Mouse (Mus musculus) lung, embryonic 15.5 days (tissue): Measurements from ENCODE around the gene Kcnip1. TPM values are rescaled to one million over a fixed set of nuclear protein-coding genes. Genes with fewer than 3 reads are reported as not detected.

Source experiments
- ATAC-seq: fragments of 200-750 bp; cut with Nextera tagmentation; 2 replicates; pipeline ENCODE4 v1.8.0; 2017; ENCODE audit warnings: moderate number of reproducible peaks, borderline replicate concordance; ENCODE audit not compliant: low FRiP score, low TSS enrichment; ENCODE audit errors: extremely low read depth
- H3K27ac ChIP-seq: fragments of 300-500 bp; sonication (generic); 2 replicates; pipeline ENCODE4 v1.5.1; 2015; ENCODE audit warnings: moderate library complexity, mild to moderate bottlenecking, inconsistent platforms
- H3K27me3 ChIP-seq: fragments of 300-500 bp; sonication (generic); 2 replicates; pipeline ENCODE4 v1.6.1; 2015; ENCODE audit warnings: inconsistent platforms
- H3K36me3 ChIP-seq: fragments of 300-500 bp; sonication (generic); 2 replicates; pipeline ENCODE4 v1.6.1; 2015; ENCODE audit warnings: inconsistent platforms
- H3K4me1 ChIP-seq: fragments of 300-500 bp; sonication (generic); 2 replicates; pipeline ENCODE4 v1.6.1; 2015; ENCODE audit warnings: inconsistent platforms
- H3K4me2 ChIP-seq: fragments of 300-500 bp; sonication (generic); 2 replicates; pipeline ENCODE4 v1.6.1; 2015; ENCODE audit warnings: inconsistent platforms, mild to moderate bottlenecking, moderate library complexity
- H3K4me3 ChIP-seq: fragments of 300-500 bp; sonication (generic); 2 replicates; pipeline ENCODE4 v1.5.1; 2015; ENCODE audit warnings: mild to moderate bottlenecking, inconsistent platforms
- H3K9ac ChIP-seq: fragments of 300-500 bp; sonication (generic); 2 replicates; pipeline ENCODE4 v1.6.1; 2015; ENCODE audit warnings: inconsistent platforms
- H3K9me3 ChIP-seq: fragments of 300-500 bp; sonication (generic); 2 replicates; pipeline ENCODE4 v1.6.1; 2016; ENCODE audit warnings: inconsistent platforms
- WGBS: fragments of 180-500 bp; shearing (Covaris S2); methylation state at CpG from one replicate; pipeline ENCODE4 v1.1.7; 2015; 5-methylcytosine and 5-hydroxymethylcytosine counted together
- polyA plus RNA-seq: library from polyadenylated mRNA; unstranded; fragments of >200 nt; fragmentation: Nextera tagmentation; extraction: Ambion mirVana; gene quantifications from 2 replicates; pipeline ENCODE4 v1.2.1, GENCODE M21; 2015

Kcnip1 gene
- polyA plus RNA-seq, 1 experiment from 2014 or later: 0.70 TPM

- no peaks in the 10 kb centered on the region for H3K4me1 ChIP-seq
- H3K27ac ChIP-seq: no peak overlapping the region
- no peak overlapping the region for H3K4me2 ChIP-seq
- H3K36me3 ChIP-seq: no peaks in the 10 kb centered on the region
- 0 out of 2 replicates have a peak, but pooled peaks cover 5% of the 10 kb centered on the region for H3K27me3 ChIP-seq
- H3K9me3 ChIP-seq: no peaks in the 10 kb centered on the region
- H3K9ac ChIP-seq: no peak overlapping the region
- no peak for ATAC-seq
- WGBS: 26% methylated on average over 6 of the region's 6 CpGs
- H3K4me3 ChIP-seq: no peak overlapping the region
Measured at GRCm38 (mm10) chr11:33917574-33917973, 75.4 kb downstream of the Kcnip1 start.

GRCm38 (mm10) chr11:33914216-33914615 lies 78.7 kb downstream of the Kcnip1 start:
- H3K36me3 ChIP-seq: no peaks in the 10 kb centered on the region
- H3K4me1 ChIP-seq: peaks cover 11% of the 10 kb centered on the region
- no peak for ATAC-seq
- H3K27me3 ChIP-seq: 0 out of 2 replicates have a peak, but pooled peaks cover 5% of the 10 kb centered on the region
- WGBS: 75% methylated on average over 12 of the region's 12 CpGs
- no peaks in the 10 kb centered on the region for H3K9me3 ChIP-seq
- H3K9ac ChIP-seq: no peak overlapping the region
- H3K27ac ChIP-seq: no peak overlapping the region
- no peak overlapping the region for H3K4me2 ChIP-seq
- no peak overlapping the region for H3K4me3 ChIP-seq

GRCm38 (mm10) chr11:33913061-33913460 lies 79.9 kb downstream of the Kcnip1 start:
- 0 out of 2 replicates have a peak, but pooled peaks cover 5% of the 10 kb centered on the region for H3K27me3 ChIP-seq
- H3K27ac ChIP-seq: no peak overlapping the region
- WGBS: 72% methylated on average over 7 of the region's 7 CpGs
- no peak for ATAC-seq
- no peak overlapping the region for H3K9ac ChIP-seq
- no peaks in the 10 kb centered on the region for H3K36me3 ChIP-seq
- H3K4me1 ChIP-seq: peaks cover 11% of the 10 kb centered on the region
- no peak overlapping the region for H3K4me2 ChIP-seq
- H3K9me3 ChIP-seq: no peaks in the 10 kb centered on the region
- H3K4me3 ChIP-seq: no peak overlapping the region

- no peak overlapping the region for H3K27ac ChIP-seq
- H3K9ac ChIP-seq: no peak overlapping the region
- H3K4me1 ChIP-seq: peaks cover 11% of the 10 kb centered on the region
- ATAC-seq: peak; percentile 64; the same call in 1 of the 2 replicates
- H3K4me3 ChIP-seq: no peak overlapping the region
- 8% methylated on average over 2 of the region's 2 CpGs for WGBS
- H3K27me3 ChIP-seq: 0 out of 2 replicates have a peak, but pooled peaks cover 5% of the 10 kb centered on the region
- no peak overlapping the region for H3K4me2 ChIP-seq
- no peaks in the 10 kb centered on the region for H3K9me3 ChIP-seq
- H3K36me3 ChIP-seq: no peaks in the 10 kb centered on the region
Measured at GRCm38 (mm10) chr11:33912151-33912571, 80.8 kb downstream of the Kcnip1 start.

GRCm38 (mm10) chr11:33910982-33911381 lies 82.0 kb downstream of the Kcnip1 start:
- no peak overlapping the region for H3K9ac ChIP-seq
- 0 out of 2 replicates have a peak, but pooled peaks cover 5% of the 10 kb centered on the region for H3K27me3 ChIP-seq
- H3K4me1 ChIP-seq: peaks cover 11% of the 10 kb centered on the region
- H3K27ac ChIP-seq: no peak overlapping the region
- H3K36me3 ChIP-seq: no peaks in the 10 kb centered on the region
- WGBS: 54% methylated on average over 7 of the region's 7 CpGs
- H3K4me3 ChIP-seq: no peak overlapping the region
- no peak for ATAC-seq
- no peak overlapping the region for H3K4me2 ChIP-seq
- H3K9me3 ChIP-seq: no peaks in the 10 kb centered on the region

- Histone ChIP-seq H3K27me3 (0 out of 2 replicates have a peak, but pooled peaks cover 5% of the 10 kb centered on the region), H3K9ac (no peak overlapping the region), H3K4me1 (peaks cover 11% of the 10 kb centered on the region), H3K36me3 (no peaks in the 10 kb centered on the region), H3K9me3 (no peaks in the 10 kb centered on the region), H3K4me3 (no peak overlapping the region), H3K4me2 (no peak overlapping the region), H3K27ac (no peak overlapping the region)
- no peak for ATAC-seq
- 61% methylated on average over 4 of the region's 4 CpGs for WGBS
Measured at GRCm38 (mm10) chr11:33908360-33909175, 84.4 kb downstream of the Kcnip1 start.

- H3K27ac ChIP-seq: no peak overlapping the region
- H3K27me3 ChIP-seq: no peaks in the 10 kb centered on the region
- no peaks in the 10 kb centered on the region for H3K4me1 ChIP-seq
- no peak overlapping the region for H3K9ac ChIP-seq
- no peaks in the 10 kb centered on the region for H3K36me3 ChIP-seq
- 56% methylated on average over 6 of the region's 6 CpGs for WGBS
- no peak overlapping the region for H3K4me3 ChIP-seq
- no peak for ATAC-seq
- H3K4me2 ChIP-seq: no peak overlapping the region
- no peaks in the 10 kb centered on the region for H3K9me3 ChIP-seq
Measured at GRCm38 (mm10) chr11:33903494-33903893, 89.5 kb downstream of the Kcnip1 start.

GRCm38 (mm10) chr11:33902377-33902776 lies 90.6 kb downstream of the Kcnip1 start:
- Histone ChIP-seq H3K27ac (no peak overlapping the region), H3K9me3 (no peaks in the 10 kb centered on the region), H3K4me1 (no peaks in the 10 kb centered on the region), H3K27me3 (no peaks in the 10 kb centered on the region), H3K4me2 (no peak overlapping the region), H3K36me3 (no peaks in the 10 kb centered on the region), H3K9ac (no peak overlapping the region), H3K4me3 (no peak overlapping the region)
- WGBS: 27% methylated on average over 10 of the region's 10 CpGs
- ATAC-seq: no peak

- no peak for ATAC-seq
- no peaks in the 10 kb centered on the region for H3K27me3 ChIP-seq
- no peaks in the 10 kb centered on the region for H3K9me3 ChIP-seq
- 64% methylated on average over 2 of the region's 2 CpGs for WGBS
- H3K36me3 ChIP-seq: no peaks in the 10 kb centered on the region
- H3K4me1 ChIP-seq: no peaks in the 10 kb centered on the region
- no peak overlapping the region for H3K4me3 ChIP-seq
- no peak overlapping the region for H3K4me2 ChIP-seq
- no peak overlapping the region for H3K9ac ChIP-seq
- H3K27ac ChIP-seq: no peak overlapping the region
Measured at GRCm38 (mm10) chr11:33901783-33902182, 91.2 kb downstream of the Kcnip1 start.

GRCm38 (mm10) chr11:33891084-33891483 lies 101.9 kb downstream of the Kcnip1 start:
- no peak for ATAC-seq
- Histone ChIP-seq H3K9me3 (no peaks in the 10 kb centered on the region), H3K27me3 (no peaks in the 10 kb centered on the region), H3K27ac (no peak overlapping the region), H3K4me1 (no peaks in the 10 kb centered on the region), H3K9ac (no peak overlapping the region), H3K36me3 (no peaks in the 10 kb centered on the region), H3K4me3 (no peak overlapping the region), H3K4me2 (no peak overlapping the region)
- 70% methylated on average over 4 of the region's 4 CpGs for WGBS

- no peak overlapping the region for H3K4me2 ChIP-seq
- ATAC-seq: no peak
- no peak overlapping the region for H3K27ac ChIP-seq
- no peaks in the 10 kb centered on the region for H3K9me3 ChIP-seq
- no peak overlapping the region for H3K9ac ChIP-seq
- no peak overlapping the region for H3K4me3 ChIP-seq
- H3K36me3 ChIP-seq: no peaks in the 10 kb centered on the region
- no peaks in the 10 kb centered on the region for H3K27me3 ChIP-seq
- 86% methylated on average over 2 of the region's 2 CpGs for WGBS
- no peaks in the 10 kb centered on the region for H3K4me1 ChIP-seq
Measured at GRCm38 (mm10) chr11:33890382-33890781, 102.6 kb downstream of the Kcnip1 start.

GRCm38 (mm10) chr11:33887660-33888059 lies 105.3 kb downstream of the Kcnip1 start:
- Histone ChIP-seq H3K36me3 (no peaks in the 10 kb centered on the region), H3K4me3 (no peak overlapping the region), H3K9ac (no peak overlapping the region), H3K27ac (no peak overlapping the region), H3K27me3 (no peaks in the 10 kb centered on the region), H3K4me2 (no peak overlapping the region), H3K4me1 (no peaks in the 10 kb centered on the region), H3K9me3 (no peaks in the 10 kb centered on the region)
- WGBS: 77% methylated on average over 3 of the region's 3 CpGs
- ATAC-seq: no peak
